Mouse (Mus musculus): ENCODE results near the gene Wfdc6b. TPM values are rescaled to one million over a fixed set of nuclear protein-coding genes. Genes with fewer than 3 reads are reported as not detected.

Gene Wfdc6b
- polyA plus RNA-seq, 1 experiment: not detected

- no peak for TF ChIP-seq GATA1 (IDR thresholded peaks at IDR 0.05; ENCODE audit: low read length)
Measured at GRCm38 (mm10) chr2:164641129-164641528, 27.8 kb downstream of the Wfdc6b start.

GRCm38 (mm10) chr2:164641881-164642673 lies 28.8 kb downstream of the Wfdc6b start:
- no peak for TF ChIP-seq GATA1 (IDR thresholded peaks at IDR 0.05; ENCODE audit: low read length)

GRCm38 (mm10) chr2:164655858-164656257 lies 42.5 kb downstream of the Wfdc6b start, which contains the start of gene Wfdc10:
Wfdc10 (plus strand) TSS chr2:164656046.
- no peak for TF ChIP-seq GATA1 (IDR thresholded peaks at IDR 0.05; ENCODE audit: low read length)

- TF ChIP-seq GATA1 (IDR thresholded peaks at IDR 0.05; ENCODE audit: low read length): no peak
Measured at GRCm38 (mm10) chr2:164656483-164656882, 43.2 kb downstream of the Wfdc6b start, which contains the start of gene Wfdc9. Wfdc9 (minus strand) TSS chr2:164656583.

GRCm38 (mm10) chr2:164664851-164665250 lies 51.5 kb downstream of the Wfdc6b start:
- TF ChIP-seq GATA1 (IDR thresholded peaks at IDR 0.05; ENCODE audit: low read length): no peak

Other genes with a start within 250 kb of the Wfdc6b start
- gene Slpi, start 224.4 kb upstream of the Wfdc6b start, polyA plus RNA-seq (2012): not detected in 2 replicates
- gene Rbpjl, start 210.4 kb upstream of the Wfdc6b start, polyA plus RNA-seq (2012): not detected in 2 replicates
- gene Matn4, start 208.4 kb upstream of the Wfdc6b start, polyA plus RNA-seq (2012): not detected in 2 replicates
- gene Sdc4, start 169.6 kb upstream of the Wfdc6b start, polyA plus RNA-seq (2012): not detected in 2 replicates
- gene Sys1, start 156.6 kb upstream of the Wfdc6b start, polyA plus RNA-seq (2012): 219 and 244 TPM in 2 replicates
- gene Gm20458, start 152.6 kb upstream of the Wfdc6b start, polyA plus RNA-seq (2012): 8.1 and 9.4 TPM in 2 replicates
- not detected in 2 replicates for gene Trp53tg5, start 139.8 kb upstream of the Wfdc6b start, polyA plus RNA-seq (2012)
- 25.2 and 30.2 TPM in 2 replicates for gene Dbndd2, start 127.4 kb upstream of the Wfdc6b start, polyA plus RNA-seq (2012)
- gene Pigt, start 116.0 kb upstream of the Wfdc6b start, polyA plus RNA-seq (2012): 118 and 139 TPM in 2 replicates
- gene Wfdc2, start 51.1 kb upstream of the Wfdc6b start, polyA plus RNA-seq (2012): not detected in 2 replicates
- gene Spint3, start 40.1 kb upstream of the Wfdc6b start, polyA plus RNA-seq (2012): not detected in 2 replicates
- not detected in 2 replicates for gene Wfdc6a, start 28.1 kb upstream of the Wfdc6b start, polyA plus RNA-seq (2012)
- gene Eppin, start 19.9 kb upstream of the Wfdc6b start, polyA plus RNA-seq (2012): not detected in 2 replicates
- gene Wfdc8, start 104 bp downstream of the Wfdc6b start, polyA plus RNA-seq (2012): not detected in 2 replicates
- gene Wfdc16, start 25.3 kb downstream of the Wfdc6b start, polyA plus RNA-seq (2012): not detected in 2 replicates
- not detected in 2 replicates for gene Wfdc10, start 42.5 kb downstream of the Wfdc6b start, polyA plus RNA-seq (2012)
- gene Wfdc9, start 43.1 kb downstream of the Wfdc6b start, polyA plus RNA-seq (2012): not detected in 2 replicates
- gene Wfdc11, start 60.6 kb downstream of the Wfdc6b start, polyA plus RNA-seq (2012): not detected in 2 replicates
- gene Wfdc13, start 71.6 kb downstream of the Wfdc6b start, polyA plus RNA-seq (2012): not detected in 2 replicates
- not detected in 2 replicates for gene Spint4, start 85.0 kb downstream of the Wfdc6b start, polyA plus RNA-seq (2012)
- not detected in 2 replicates for gene Spint5, start 101.8 kb downstream of the Wfdc6b start, polyA plus RNA-seq (2012)
- 0.03 and 0.04 TPM in 2 replicates for gene Wfdc3, start 132.4 kb downstream of the Wfdc6b start, polyA plus RNA-seq (2012)
- 131 and 212 TPM in 2 replicates for gene Dnttip1, start 132.5 kb downstream of the Wfdc6b start, polyA plus RNA-seq (2012)
- gene Ube2c, start 156.4 kb downstream of the Wfdc6b start, polyA plus RNA-seq (2012): 170 and 261 TPM in 2 replicates
- gene Tnnc2, start 166.4 kb downstream of the Wfdc6b start, polyA plus RNA-seq (2012): not detected in 2 replicates
- 3.9 and 5.2 TPM in 2 replicates for gene Snx21, start 172.3 kb downstream of the Wfdc6b start, polyA plus RNA-seq (2012)
- 34.2 and 58.7 TPM in 2 replicates for gene Acot8, start 191.4 kb downstream of the Wfdc6b start, polyA plus RNA-seq (2012)
- gene Zswim3, start 191.6 kb downstream of the Wfdc6b start, polyA plus RNA-seq (2012): 1.6 TPM in 2 replicates
- 29.9 and 31.4 TPM in 2 replicates for gene Zswim1, start 209.2 kb downstream of the Wfdc6b start, polyA plus RNA-seq (2012)
- not detected in 2 replicates for gene Spata25, start 215.0 kb downstream of the Wfdc6b start, polyA plus RNA-seq (2012)
- gene Ctsa, start 219.4 kb downstream of the Wfdc6b start, polyA plus RNA-seq (2012): 12.4 and 46.9 TPM in 2 replicates
- gene Neurl2, start 219.9 kb downstream of the Wfdc6b start, polyA plus RNA-seq (2012): 0.08 TPM in 1 of 2 replicates, not detected in the other
- not detected in 2 replicates for gene Pltp, start 244.2 kb downstream of the Wfdc6b start, polyA plus RNA-seq (2012)

Measured in G1E-ER4 (cell line).